Mouse (Mus musculus) CH12.LX (cell line): ENCODE measurements around the gene Gfy. TPM values are rescaled to one million over a fixed set of nuclear protein-coding genes. Genes with fewer than 3 reads are reported as not detected.

Experiments used
- DNase-seq: peaks from one replicate; pipeline ENCODE4 v3.0.0-alpha.2; 2013; ENCODE audit errors: extremely low read depth
- H3K27ac ChIP-seq: 2 replicates; pipeline ENCODE4 v1.5.1; 2012; ENCODE audit warnings: low read depth, mild to moderate bottlenecking, control low read depth, moderate library complexity; ENCODE audit not compliant: insufficient read depth
- H3K27me3 ChIP-seq: replicated peaks from 2 replicates; pipeline ENCODE3; 2012; ENCODE audit warnings: inconsistent platforms
- H3K36me3 ChIP-seq, 2 experiments: replicated peaks in 1 of 2; 2 replicates each; pipeline versions ENCODE3 to v1.6.1; 2012; ENCODE audit warnings: inconsistent platforms in 1 of 2, low read length in 1 of 2, mild to moderate bottlenecking in 1 of 2, mixed read lengths in 1 of 2, moderate library complexity in 1 of 2; ENCODE audit not compliant: control insufficient read depth in 1 of 2, insufficient read depth in 1 of 2
- H3K4me1 ChIP-seq, 2 experiments: 2 replicates each; pipeline ENCODE4 v1.6.1; 2012; ENCODE audit warnings: inconsistent platforms in 1 of 2, moderate library complexity in 1 of 2; ENCODE audit not compliant: insufficient read depth in 2 of 2, control insufficient read depth in 1 of 2
- H3K4me2 ChIP-seq: 2 replicates; pipeline ENCODE4 v1.6.1; 2012; ENCODE audit warnings: low read depth, mild to moderate bottlenecking, control low read depth; ENCODE audit not compliant: poor library complexity, insufficient read depth, severe bottlenecking
- H3K4me3 ChIP-seq, 3 experiments: fragments of 150-350 bp in 1 of 3; sonication (generic) in 1 of 3; replicated peaks in 1 of 3; 2 replicates each; pipeline versions ENCODE3 to v1.5.1; 2011 to 2012; ENCODE audit warnings: low read depth in 2 of 3, low read length in 2 of 3, mild to moderate bottlenecking in 2 of 3, moderate library complexity in 2 of 3, control low read depth in 1 of 3, improper control_type of control experiment in 1 of 3, inconsistent platforms in 1 of 3, mixed read lengths in 1 of 3; ENCODE audit not compliant: poor library complexity in 1 of 3
- H3K79me2 ChIP-seq: replicated peaks from 2 replicates; pipeline ENCODE4 v1.6.1; 2012; ENCODE audit warnings: mild to moderate bottlenecking, moderate library complexity; ENCODE audit not compliant: control insufficient read depth, poor library complexity, insufficient read depth, severe bottlenecking; ENCODE audit errors: extremely low read depth
- H3K9ac ChIP-seq: 2 replicates; pipeline ENCODE4 v1.6.1; 2012; ENCODE audit warnings: low read depth, mild to moderate bottlenecking, control low read depth, moderate library complexity; ENCODE audit not compliant: insufficient read depth
- H3K9me3 ChIP-seq: replicated peaks from 2 replicates; pipeline ENCODE3; 2012; ENCODE audit warnings: low read length, inconsistent platforms, mixed read lengths
- BHLHE40 ChIP-seq: IDR thresholded peaks from 2 replicates; pipeline ENCODE4 v1.6.1; 2011; ENCODE audit warnings: mild to moderate bottlenecking, low read depth, low read length, improper control_type of control experiment
- CTCF ChIP-seq, 2 experiments: IDR thresholded peaks in 1 of 2; conservative IDR thresholded peaks in 1 of 2; 2 replicates each; pipeline ENCODE4 v1.5.1; 2011 to 2012; ENCODE audit warnings: low read depth in 2 of 2, low read length in 2 of 2, improper control_type of control experiment in 1 of 2, inconsistent platforms in 1 of 2, mild to moderate bottlenecking in 1 of 2, moderate library complexity in 1 of 2
- ELF1 ChIP-seq: IDR thresholded peaks from 2 replicates; pipeline ENCODE4 v1.6.1; 2014; ENCODE audit warnings: low read depth, mild to moderate bottlenecking, inconsistent platforms, low read length, improper control_type of control experiment
- ETS1 ChIP-seq: conservative IDR thresholded peaks from 2 replicates; pipeline ENCODE4 v1.6.1; 2012; ENCODE audit warnings: low read depth, mild to moderate bottlenecking, inconsistent platforms, low read length, improper control_type of control experiment, moderate library complexity
- HCFC1 ChIP-seq: IDR thresholded peaks from 2 replicates; pipeline ENCODE4 v1.6.1; 2012; ENCODE audit warnings: low read depth, mild to moderate bottlenecking, inconsistent platforms, low read length, improper control_type of control experiment
- IRF4 ChIP-seq: IDR thresholded peaks from 2 replicates; pipeline ENCODE4 v1.6.1; 2014; ENCODE audit warnings: low read depth, mild to moderate bottlenecking, inconsistent platforms, low read length, improper control_type of control experiment
- JUND ChIP-seq: conservative IDR thresholded peaks from 2 replicates; pipeline ENCODE4 v1.6.1; 2011; ENCODE audit warnings: low read depth, low read length, improper control_type of control experiment
- MAX ChIP-seq: IDR thresholded peaks from 2 replicates; pipeline ENCODE4 v1.6.1; 2011; ENCODE audit warnings: low read length, improper control_type of control experiment
- MAZ ChIP-seq: IDR thresholded peaks from 2 replicates; pipeline ENCODE4 v1.6.1; 2012; ENCODE audit warnings: low read depth, mild to moderate bottlenecking, inconsistent platforms, low read length, improper control_type of control experiment, moderate library complexity
- MEF2A ChIP-seq: IDR thresholded peaks from 2 replicates; pipeline ENCODE4 v1.6.1; 2014; ENCODE audit warnings: low read depth, mild to moderate bottlenecking, inconsistent platforms, low read length, improper control_type of control experiment, borderline replicate concordance
- MXI1 ChIP-seq: IDR thresholded peaks from 2 replicates; pipeline ENCODE4 v1.6.1; 2011; ENCODE audit warnings: mild to moderate bottlenecking, low read depth, low read length, improper control_type of control experiment
- MYC ChIP-seq: IDR thresholded peaks from 2 replicates; pipeline ENCODE4 v1.6.1; 2011; ENCODE audit warnings: low read depth, mild to moderate bottlenecking, improper control_type of control experiment, low read length
- NELFE ChIP-seq: IDR thresholded peaks from 2 replicates; pipeline ENCODE4 v1.6.1; 2011; ENCODE audit warnings: low read depth, low read length, improper control_type of control experiment
- POLR2A ChIP-seq: IDR thresholded peaks from 2 replicates; pipeline ENCODE4 v1.6.1; 2011; ENCODE audit warnings: low read depth, mild to moderate bottlenecking, improper control_type of control experiment, low read length
- RAD21 ChIP-seq: IDR thresholded peaks from 2 replicates; pipeline ENCODE4 v1.6.1; 2011; ENCODE audit warnings: low read depth, mild to moderate bottlenecking, low read length, improper control_type of control experiment, moderate library complexity
- SIN3A ChIP-seq: IDR thresholded peaks from 2 replicates; pipeline ENCODE4 v1.6.1; 2012; ENCODE audit warnings: low read length, improper control_type of control experiment, inconsistent platforms
- SMC3 ChIP-seq: IDR thresholded peaks from 2 replicates; pipeline ENCODE4 v1.6.1; 2011; ENCODE audit warnings: low read depth, low read length, improper control_type of control experiment
- TCF12 ChIP-seq: IDR thresholded peaks from 2 replicates; pipeline ENCODE4 v1.6.1; 2014; ENCODE audit warnings: low read depth, mild to moderate bottlenecking, inconsistent platforms, low read length, improper control_type of control experiment
- USF1 ChIP-seq: IDR thresholded peaks from 2 replicates; pipeline ENCODE4 v1.6.1; 2014; ENCODE audit warnings: low read depth, mild to moderate bottlenecking, inconsistent platforms, low read length, improper control_type of control experiment
- ZC3H11A ChIP-seq: IDR thresholded peaks from 2 replicates; pipeline ENCODE4 v1.6.1; 2012; ENCODE audit warnings: low read depth, mild to moderate bottlenecking, inconsistent platforms, low read length, improper control_type of control experiment
- dilution Hi-C: fragments of 300-500 bp; cut with MboI; formaldehyde crosslinking; loops from 2 replicates; pipeline ENCODE4 v1.14.3; 2020; ENCODE audit warnings: low sequenced_read_pairs; ENCODE audit not compliant: extremely low pct_unique_long_range_greater_than_20kb, extremely low pct_ligation_motif_present
- in situ Hi-C: fragments of 300-500 bp; cut with MboI; formaldehyde crosslinking; loops from 3 replicates; pipeline ENCODE4 v1.14.3; 2019; ENCODE audit warnings: low sequenced_read_pairs, low pct_ligation_motif_present, low pct_unique_long_range_greater_than_20kb, mixed read lengths
- polyA plus RNA-seq: library from polyadenylated mRNA; unstranded; fragments of >175 nt; gene quantifications from 2 replicates; pipeline ENCODE4 v1.2.1, GENCODE M21; 2012; ENCODE audit warnings: low read depth; ENCODE audit not compliant: insufficient read length
- total RNA-seq, 2 experiments: library from RNA; depleted of rRNA; stranded (reverse); fragments of 300-350 nt in 1 of 2; fragments of >200 nt in 1 of 2; gene quantifications; 2 replicates each; pipeline ENCODE4 v1.2.3; 2012 to 2014

Gene Gfy
- total and polyA plus RNA-seq, 3 experiments: not detected

- peaks cover 3% of the 10 kb centered on the region for H3K9me3 ChIP-seq
- H3K27ac ChIP-seq: no peak overlapping the region
- H3K79me2 ChIP-seq: no peaks in the 10 kb centered on the region
- H3K27me3 ChIP-seq: no peaks in the 10 kb centered on the region
- peaks cover 5 to 34% of the 10 kb centered on the region in 2 experiments for H3K4me1 ChIP-seq
- H3K4me3 ChIP-seq: no peak overlapping the region
- H3K36me3 ChIP-seq: peaks cover under 1 to 25% of the 10 kb centered on the region in 2 experiments
- H3K4me2 ChIP-seq: no peak overlapping the region
- no peak overlapping the region for H3K9ac ChIP-seq
- no peak for DNase-seq
- in situ Hi-C loops (no loop called here), dilution Hi-C loops (no loop called here)
- no peak for TF ChIP-seq MEF2A
These were observed 42.0 kb downstream of the Gfy start for GRCm38 (mm10) chr7:45137171-45138006.

GRCm38 (mm10) chr7:45135993-45136567, 43.3 kb downstream of the Gfy start, which contains the start of the genes Gm45713 and Flt3l:
Gene Gm45713, minus strand, starts transcription at chr7:45136231.
Gene Flt3l, minus strand, starts transcription at chr7:45136432.
- peak within 1 kb of the TSS; percentile 64 to 76 (median 67) for H3K4me3 ChIP-seq
- DNase-seq: peak; percentile 85
- in situ Hi-C loops: no loop called here
- dilution Hi-C loops: no loop called here
- TF ChIP-seq SMC3: peak; percentile 86
- TF ChIP-seq MXI1: peak; percentile 90
- TF ChIP-seq ELF1: peak; percentile 25; the same call in 1 of the 2 replicates
- TF ChIP-seq BHLHE40: peak; percentile 58
- TF ChIP-seq HCFC1: peak; percentile 58
- TF ChIP-seq MEF2A: no peak
- peak; percentile 34; the same call in 1 of the 2 replicates for TF ChIP-seq POLR2A
- TF ChIP-seq MAX: no peak; the same call in 1 of the 2 replicates
- TF ChIP-seq SIN3A: peak; percentile 95
- peak; percentile 88 for TF ChIP-seq IRF4
- no peak for TF ChIP-seq USF1
- TF ChIP-seq CTCF (conservative IDR thresholded peaks at IDR 0.05 in 1 of 2, IDR thresholded peaks at IDR 0.05 in 1 of 2; ENCODE audit: low read depth in 2 of 2, low read length in 2 of 2): peak; percentile 72 to 93
- TF ChIP-seq NELFE: peak; percentile 30; the same call in 1 of the 2 replicates
- peak; percentile 76 for TF ChIP-seq RAD21
- TF ChIP-seq TCF12: peak; percentile 48; the same call in 1 of the 2 replicates
- no peak for TF ChIP-seq JUND
- no peak for TF ChIP-seq ZC3H11A
- peak; percentile 73 for TF ChIP-seq MYC
- peak; percentile 52; the same call in 1 of the 2 replicates for TF ChIP-seq MAZ
- TF ChIP-seq ETS1: peak; percentile 71
- TF ChIP-seq, all 38 proteins: peak for 15
- peak within 1 kb of the TSS; percentile 86 for H3K9ac ChIP-seq
- peaks cover 3% of the 10 kb centered on the region for H3K9me3 ChIP-seq
- no peaks in the 10 kb centered on the region for H3K79me2 ChIP-seq
- H3K36me3 ChIP-seq: peaks cover 0 to 26% of the 10 kb centered on the region in 2 experiments
- H3K27me3 ChIP-seq: no peaks in the 10 kb centered on the region
- no peak within 1 kb of the TSS for H3K27ac ChIP-seq
- H3K4me1 ChIP-seq: peaks cover 5 to 25% of the 10 kb centered on the region in 2 experiments
- H3K4me2 ChIP-seq: peak within 1 kb of the TSS; percentile 72
